Mouse (Mus musculus) hindbrain, postnatal 0 days (tissue): ENCODE measurements around the gene Ccr7. TPM values are rescaled to one million over a fixed set of nuclear protein-coding genes. Genes with fewer than 3 reads are reported as not detected.
A peak's percentile ranks its signal among the peaks of the same experiment; 100 is the strongest.

Experiments
- ATAC-seq: fragments of 200-750 bp; cut with Nextera tagmentation; 2 replicates; pipeline ENCODE4 v1.8.0; 2017; ENCODE audit warnings: mild to moderate bottlenecking, moderate TSS enrichment, moderate library complexity
- DNase-seq: peaks from one replicate; pipeline ENCODE4 v3.0.0-alpha.2; 2015; ENCODE audit warnings: low spot score
- H3K27ac ChIP-seq: fragments of 300-500 bp; sonication (generic); 2 replicates; pipeline ENCODE4 v1.5.1; 2014; ENCODE audit warnings: mild to moderate bottlenecking
- H3K27me3 ChIP-seq: fragments of 300-500 bp; sonication (generic); 2 replicates; pipeline ENCODE4 v1.6.1; 2014; ENCODE audit warnings: low read length, mixed read lengths; ENCODE audit not compliant: insufficient read depth
- H3K36me3 ChIP-seq: fragments of 300-500 bp; sonication (generic); 2 replicates; pipeline ENCODE4 v1.6.1; 2014; ENCODE audit warnings: low read length, mixed read lengths; ENCODE audit not compliant: insufficient read depth
- H3K4me1 ChIP-seq: fragments of 300-500 bp; sonication (generic); 2 replicates; pipeline ENCODE4 v1.6.1; 2014; ENCODE audit warnings: antibody characterized with exemption, low read length, mixed read lengths; ENCODE audit not compliant: insufficient read depth
- H3K4me2 ChIP-seq: fragments of 300-500 bp; sonication (generic); 2 replicates; pipeline ENCODE4 v1.6.1; 2014; ENCODE audit warnings: low read depth, mild to moderate bottlenecking, low read length, moderate library complexity, mixed read lengths
- H3K4me3 ChIP-seq: fragments of 300-500 bp; sonication (generic); 2 replicates; pipeline ENCODE4 v1.5.1; 2014; ENCODE audit warnings: low read length
- H3K9ac ChIP-seq: fragments of 300-500 bp; sonication (generic); replicated peaks from 2 replicates; pipeline ENCODE4 v1.6.1; 2014; ENCODE audit warnings: mild to moderate bottlenecking, low read length, moderate library complexity, mixed read lengths
- H3K9me3 ChIP-seq: fragments of 300-500 bp; sonication (generic); 2 replicates; pipeline ENCODE4 v1.6.1; 2016; ENCODE audit warnings: low read length, mixed read lengths
- CTCF ChIP-seq: IDR thresholded peaks from 2 replicates; pipeline ENCODE4 v1.5.1; 2016; ENCODE audit warnings: antibody characterized with exemption, control low read depth, low read depth
- WGBS: fragments of 180-500 bp; shearing (Covaris S2); extraction: QIAGEN DNeasy Blood & Tissue Kit; methylation state at CpG from one replicate; pipeline ENCODE4 v1.1.7; 2014; 5-methylcytosine and 5-hydroxymethylcytosine counted together
- polyA plus RNA-seq: library from polyadenylated mRNA; unstranded; fragments of >200 nt; fragmentation: Nextera tagmentation; extraction: Ambion mirVana; gene quantifications from 2 replicates; pipeline ENCODE4 v1.2.1, GENCODE M21; 2015
- total RNA-seq: library from RNA; depleted of rRNA; stranded (reverse); fragments of >200 nt; gene quantifications from 2 replicates; pipeline ENCODE4 v1.2.3, GENCODE M21; 2014

The Ccr7 gene
- total and polyA plus RNA-seq, 2 experiments from 2014 or later, result not detected

- no peak for TF ChIP-seq CTCF
- Histone ChIP-seq H3K4me1 (no peaks in the 10 kb centered on the region), H3K27ac (no peak overlapping the region), H3K27me3 (no peaks in the 10 kb centered on the region), H3K9ac (no peak overlapping the region), H3K4me3 (no peak overlapping the region), H3K4me2 (no peak overlapping the region), H3K9me3 (no peaks in the 10 kb centered on the region), H3K36me3 (no peaks in the 10 kb centered on the region)
- ATAC-seq (no peak), DNase-seq (no peak)
- 78% methylated on average over 7 of the region's 7 CpGs for WGBS
These were observed 817 bp downstream of the Ccr7 start for GRCm38 (mm10) chr11:99153767-99154753.

- Histone ChIP-seq H3K4me2 (no peak overlapping the region), H3K4me1 (peaks cover 7% of the 10 kb centered on the region; the same call in 1 of the 2 replicates), H3K9me3 (no peaks in the 10 kb centered on the region), H3K27ac (no peak overlapping the region), H3K4me3 (no peak overlapping the region), H3K36me3 (no peaks in the 10 kb centered on the region), H3K27me3 (no peaks in the 10 kb centered on the region), H3K9ac (no peak overlapping the region)
- no peak for DNase-seq
- no peak for ATAC-seq
- no peak for TF ChIP-seq CTCF
- WGBS, result 77% methylated on average over 7 of the region's 7 CpGs
These were observed 2.3 kb downstream of the Ccr7 start for GRCm38 (mm10) chr11:99152323-99153144.

GRCm38 (mm10) chr11:99151333-99151930, 3.4 kb downstream of the Ccr7 start:
- TF ChIP-seq CTCF, result no peak
- H3K9ac ChIP-seq, result no peak overlapping the region

GRCm38 (mm10) chr11:99150889-99151288, 4.0 kb downstream of the Ccr7 start:
- Histone ChIP-seq H3K4me1 (peaks cover 7% of the 10 kb centered on the region; the same call in 1 of the 2 replicates), H3K4me2 (no peak overlapping the region), H3K36me3 (no peaks in the 10 kb centered on the region), H3K9me3 (no peaks in the 10 kb centered on the region), H3K27me3 (no peaks in the 10 kb centered on the region), H3K27ac (no peak overlapping the region), H3K9ac (no peak overlapping the region), H3K4me3 (no peak overlapping the region)
- ATAC-seq (no peak), DNase-seq (no peak)
- no peak for TF ChIP-seq CTCF
- 65% methylated on average over 7 of the region's 7 CpGs for WGBS

More at GRCm38 (mm10) chr11:99151333-99151930, 3.4 kb downstream of the Ccr7 start:
- Histone ChIP-seq H3K4me1 (peaks cover 7% of the 10 kb centered on the region; the same call in 1 of the 2 replicates), H3K9me3 (no peaks in the 10 kb centered on the region), H3K4me2 (no peak overlapping the region), H3K27me3 (no peaks in the 10 kb centered on the region), H3K36me3 (no peaks in the 10 kb centered on the region), H3K27ac (no peak overlapping the region), H3K4me3 (no peak overlapping the region)
- ATAC-seq (no peak), DNase-seq (no peak)
- 69% methylated on average over 11 of the region's 11 CpGs for WGBS

GRCm38 (mm10) chr11:99149898-99150757, 4.7 kb downstream of the Ccr7 start:
- TF ChIP-seq CTCF, result peak; percentile 99
- no peaks in the 10 kb centered on the region for H3K27me3 ChIP-seq
- ATAC-seq, result peak; percentile 59; the same call in 1 of the 2 replicates
- H3K27ac ChIP-seq, result no peak overlapping the region
- no peaks in the 10 kb centered on the region for H3K36me3 ChIP-seq
- peaks cover 7% of the 10 kb centered on the region; the same call in 1 of the 2 replicates for H3K4me1 ChIP-seq
- peak; percentile 90 for DNase-seq
- 53% methylated on average over 19 of the region's 19 CpGs for WGBS
- H3K4me2 ChIP-seq, result no peak overlapping the region
- H3K4me3 ChIP-seq, result no peak overlapping the region
- H3K9me3 ChIP-seq, result no peaks in the 10 kb centered on the region
- H3K9ac ChIP-seq, result no peak overlapping the region
